Mouse (Mus musculus): ENCODE measurements around the gene Pde4a. TPM values are rescaled to one million over a fixed set of nuclear protein-coding genes. Genes with fewer than 3 reads are reported as not detected.
A peak's percentile ranks its signal among the peaks of the same experiment; 100 is the strongest.

The Pde4a gene
- polyA plus RNA-seq, 1 experiment from 2014 or later, result 2.5 TPM

DNA sequence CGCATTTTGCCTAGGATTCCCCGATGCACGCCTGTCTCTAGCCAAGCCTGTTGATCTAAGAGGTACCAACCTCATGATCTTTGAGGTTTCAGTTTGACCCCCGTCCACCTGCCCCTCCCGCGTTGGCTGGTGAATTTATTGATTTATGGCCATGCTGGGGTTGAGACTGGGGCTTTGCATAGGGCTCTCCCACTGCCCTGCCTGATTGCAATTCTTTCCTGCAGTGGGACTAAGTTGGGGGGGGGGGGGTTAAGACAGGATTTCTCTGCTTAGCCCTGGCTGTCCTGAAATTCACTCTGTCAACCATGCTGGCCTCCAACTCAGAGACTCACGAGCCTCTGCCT lies 59.9 kb downstream of the Pde4a start:
- Histone ChIP-seq H3K27me3 (ENCODE audit: control insufficient read depth, insufficient read depth, low read length) (no peaks in the 10 kb centered on the region), H3K27ac (replicated peaks) (0 out of 2 replicates have a peak overlapping the region, but pooled peaks have one; percentile 41), H3K36me3 (ENCODE audit: control insufficient read depth, insufficient read depth, low read length) (0 out of 2 replicates have a peak, but pooled peaks cover 4% of the 10 kb centered on the region), H3K4me2 (replicated peaks; ENCODE audit: low read depth) (peak overlapping the region; percentile 53), H3K4me3 (ENCODE audit: low read depth, low read length) (peak overlapping the region; percentile 35), H3K9ac (ENCODE audit: low read length) (0 out of 2 replicates have a peak overlapping the region, but pooled peaks have one; percentile 8), H3K4me1 (replicated peaks; ENCODE audit: control insufficient read depth, insufficient read depth) (0 out of 2 replicates have a peak, but pooled peaks cover 2% of the 10 kb centered on the region), H3K9me3 (ENCODE audit: control insufficient read depth, low read length) (no peaks in the 10 kb centered on the region)
- TF ChIP-seq CTCF (IDR thresholded peaks at IDR 0.05; ENCODE audit: low read depth), result no peak
- no peak for TF ChIP-seq EP300 (optimal IDR thresholded peaks at IDR 0.05)
- no peak for ATAC-seq (ENCODE audit: low FRiP score, low TSS enrichment)
- no peak for DNase-seq (ENCODE audit: low spot score)
- 9% methylated on average over 7 of the region's 7 CpGs for WGBS

DNA sequence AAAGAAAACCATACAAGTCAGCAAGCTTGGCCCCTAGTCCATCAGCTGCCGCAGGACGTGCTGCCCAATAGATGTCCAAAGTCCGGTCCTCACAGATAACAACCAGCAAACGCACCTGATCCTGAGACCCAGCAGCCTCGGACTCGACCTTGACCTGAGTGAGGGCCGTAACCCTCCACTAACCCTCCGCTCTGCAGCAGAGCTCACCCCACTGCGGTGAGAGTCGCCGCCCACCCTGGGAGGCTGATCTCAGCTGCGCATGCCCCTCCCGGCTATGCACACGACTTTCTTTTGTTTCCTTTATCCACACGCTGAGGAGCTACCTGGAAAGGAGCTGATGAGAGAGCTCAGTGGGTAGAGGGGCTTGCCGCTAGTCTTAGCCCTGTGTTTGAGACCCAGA lies 61.8 kb downstream of the Pde4a start:
- TF ChIP-seq CTCF (IDR thresholded peaks at IDR 0.05; ENCODE audit: low read depth) (no peak), EP300 (optimal IDR thresholded peaks at IDR 0.05) (no peak)
- WGBS, result 13% methylated on average over 16 of the region's 16 CpGs
- H3K9me3 ChIP-seq (ENCODE audit: control insufficient read depth, low read length), result no peaks in the 10 kb centered on the region
- H3K36me3 ChIP-seq (ENCODE audit: control insufficient read depth, insufficient read depth, low read length), result peaks cover 4% of the 10 kb centered on the region; the same call in 1 of the 2 replicates
- peak overlapping the region; percentile 35 for H3K4me3 ChIP-seq (ENCODE audit: low read depth, low read length)
- no peaks in the 10 kb centered on the region for H3K4me1 ChIP-seq (replicated peaks; ENCODE audit: control insufficient read depth, insufficient read depth)
- H3K27me3 ChIP-seq (ENCODE audit: control insufficient read depth, insufficient read depth, low read length), result no peaks in the 10 kb centered on the region
- H3K9ac ChIP-seq (ENCODE audit: low read length), result peak overlapping the region; percentile 47; the same call in 1 of the 2 replicates
- no peak overlapping the region for H3K27ac ChIP-seq (replicated peaks)
- peak overlapping the region; percentile 57 for H3K4me2 ChIP-seq (replicated peaks; ENCODE audit: low read depth)
- DNase-seq (ENCODE audit: low spot score) (peak; percentile 67), ATAC-seq (ENCODE audit: low FRiP score, low TSS enrichment) (peak; percentile 16; the same call in 1 of the 2 replicates)

DNA sequence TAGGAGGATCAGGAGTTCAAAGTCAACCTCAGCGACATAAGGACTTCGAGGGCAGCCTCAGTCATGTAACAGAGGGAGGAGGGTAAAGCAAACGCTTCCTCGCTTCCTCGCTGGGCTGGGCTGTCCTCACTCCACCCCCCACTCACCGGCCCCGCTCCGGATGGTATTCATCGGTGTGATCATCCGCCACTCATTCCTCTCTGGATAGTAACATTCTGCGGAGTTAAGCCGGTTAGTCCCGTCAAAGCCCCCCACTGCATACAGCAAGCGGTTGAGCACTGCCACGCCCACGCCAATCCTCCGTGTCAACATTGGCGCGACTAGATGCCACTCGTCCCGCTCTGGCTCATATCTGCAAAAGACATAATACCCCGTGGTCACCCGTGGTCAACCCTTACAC lies 66.0 kb downstream of the Pde4a start:
- Histone ChIP-seq H3K4me2 (replicated peaks; ENCODE audit: low read depth) (no peak overlapping the region), H3K27ac (replicated peaks) (no peak overlapping the region), H3K9me3 (ENCODE audit: control insufficient read depth, low read length) (no peaks in the 10 kb centered on the region), H3K9ac (ENCODE audit: low read length) (no peak overlapping the region), H3K36me3 (ENCODE audit: control insufficient read depth, insufficient read depth, low read length) (peaks cover 16% of the 10 kb centered on the region), H3K4me3 (ENCODE audit: low read depth, low read length) (no peak overlapping the region), H3K4me1 (replicated peaks; ENCODE audit: control insufficient read depth, insufficient read depth) (no peaks in the 10 kb centered on the region), H3K27me3 (ENCODE audit: control insufficient read depth, insufficient read depth, low read length) (no peaks in the 10 kb centered on the region)
- no peak for DNase-seq (ENCODE audit: low spot score)
- 50% methylated on average over 23 of the region's 23 CpGs for WGBS
- TF ChIP-seq CTCF (IDR thresholded peaks at IDR 0.05; ENCODE audit: low read depth) (no peak), EP300 (optimal IDR thresholded peaks at IDR 0.05) (no peak)
- no peak for ATAC-seq (ENCODE audit: low FRiP score, low TSS enrichment)

DNA sequence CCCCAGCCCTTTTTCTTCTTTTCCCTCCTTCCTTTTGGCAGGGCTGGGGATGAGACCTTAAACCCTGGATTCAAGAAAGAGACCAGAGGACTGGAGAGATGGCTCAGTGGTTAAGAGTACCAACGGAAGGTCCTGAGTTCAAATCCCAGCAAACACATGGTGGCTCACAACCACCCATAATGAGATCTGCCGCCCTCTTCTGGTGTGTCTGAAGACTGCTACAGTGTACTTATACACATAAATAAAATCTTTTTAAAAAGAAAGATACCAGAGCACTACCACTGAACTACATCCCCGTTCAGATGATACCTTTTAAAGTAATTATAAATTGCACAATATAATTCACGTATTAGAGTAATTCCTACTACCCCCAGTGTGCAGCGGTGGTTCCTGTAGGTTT lies 67.4 kb downstream of the Pde4a start:
- 89% methylated on average over 5 of the region's 5 CpGs for WGBS
- no peaks in the 10 kb centered on the region for H3K27me3 ChIP-seq (ENCODE audit: control insufficient read depth, insufficient read depth, low read length)
- H3K4me2 ChIP-seq (replicated peaks; ENCODE audit: low read depth), result no peak overlapping the region
- H3K9me3 ChIP-seq (ENCODE audit: control insufficient read depth, low read length), result no peaks in the 10 kb centered on the region
- H3K4me1 ChIP-seq (replicated peaks; ENCODE audit: control insufficient read depth, insufficient read depth), result peaks cover 9% of the 10 kb centered on the region
- no peak overlapping the region for H3K4me3 ChIP-seq (ENCODE audit: low read depth, low read length)
- no peak for ATAC-seq (ENCODE audit: low FRiP score, low TSS enrichment)
- H3K27ac ChIP-seq (replicated peaks), result no peak overlapping the region
- DNase-seq (ENCODE audit: low spot score), result no peak
- H3K9ac ChIP-seq (ENCODE audit: low read length), result no peak overlapping the region
- peaks cover 16% of the 10 kb centered on the region for H3K36me3 ChIP-seq (ENCODE audit: control insufficient read depth, insufficient read depth, low read length)
- no peak for TF ChIP-seq EP300 (optimal IDR thresholded peaks at IDR 0.05)
- TF ChIP-seq CTCF (IDR thresholded peaks at IDR 0.05; ENCODE audit: low read depth), result 0 out of 2 replicates have a peak, but pooled peaks have one; percentile 6

DNA sequence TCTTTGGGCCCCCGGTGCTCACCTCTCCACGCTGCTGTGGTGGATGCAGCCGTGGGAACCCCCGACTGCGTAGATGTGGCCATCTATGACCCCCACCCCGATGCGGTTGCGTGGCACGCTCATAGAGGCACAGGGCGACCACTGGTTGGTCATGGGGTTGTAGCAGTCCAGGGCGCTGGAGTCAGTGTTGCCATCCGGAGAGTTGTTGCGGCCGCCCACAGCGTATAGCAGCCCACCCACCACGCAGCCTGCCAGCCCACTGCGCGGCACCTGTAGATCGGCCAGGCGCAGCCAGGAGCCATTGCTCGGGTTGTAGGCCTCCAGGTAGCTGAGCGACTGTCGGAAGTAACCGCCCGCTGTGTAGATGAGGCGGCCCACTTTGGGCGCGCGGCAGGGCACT lies 67.9 kb downstream of the Pde4a start:
- no peak for ATAC-seq (ENCODE audit: low FRiP score, low TSS enrichment)
- peaks cover 16% of the 10 kb centered on the region for H3K36me3 ChIP-seq (ENCODE audit: control insufficient read depth, insufficient read depth, low read length)

DNA sequence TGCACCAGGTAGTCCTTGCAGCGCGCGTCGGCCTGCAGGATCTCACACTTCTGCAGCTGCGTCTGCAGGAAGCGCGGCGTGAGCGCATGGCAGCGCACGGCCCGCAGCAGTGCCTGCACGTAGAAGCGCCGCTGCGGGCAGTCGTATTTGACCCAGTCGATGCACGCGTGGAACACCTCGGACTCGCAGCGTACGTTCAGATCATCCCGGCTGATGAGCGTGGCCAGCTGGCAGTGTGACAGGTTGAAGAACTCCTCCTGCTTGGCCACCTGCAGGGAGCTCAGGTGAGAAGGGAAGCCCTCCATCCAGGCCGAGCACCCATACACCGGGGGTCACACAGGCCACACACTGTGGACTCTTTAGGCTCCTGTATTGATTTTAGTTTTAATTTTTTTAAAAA lies 68.3 kb downstream of the Pde4a start:
- no peak overlapping the region for H3K4me2 ChIP-seq (replicated peaks; ENCODE audit: low read depth)
- 90% methylated on average over 28 of the region's 28 CpGs for WGBS
- H3K27ac ChIP-seq (replicated peaks), result no peak overlapping the region
- H3K4me1 ChIP-seq (replicated peaks; ENCODE audit: control insufficient read depth, insufficient read depth), result peaks cover 9% of the 10 kb centered on the region
- H3K27me3 ChIP-seq (ENCODE audit: control insufficient read depth, insufficient read depth, low read length), result no peaks in the 10 kb centered on the region
- H3K9ac ChIP-seq (ENCODE audit: low read length), result no peak overlapping the region
- peaks cover 16% of the 10 kb centered on the region for H3K36me3 ChIP-seq (ENCODE audit: control insufficient read depth, insufficient read depth, low read length)
- no peak overlapping the region for H3K4me3 ChIP-seq (ENCODE audit: low read depth, low read length)
- ATAC-seq (ENCODE audit: low FRiP score, low TSS enrichment), result no peak
- no peaks in the 10 kb centered on the region for H3K9me3 ChIP-seq (ENCODE audit: control insufficient read depth, low read length)
- TF ChIP-seq CTCF (IDR thresholded peaks at IDR 0.05; ENCODE audit: low read depth) (no peak), EP300 (optimal IDR thresholded peaks at IDR 0.05) (no peak)
- DNase-seq (ENCODE audit: low spot score), result no peak

More for the DNA sequence above, 67.9 kb downstream of the Pde4a start:
- Histone ChIP-seq H3K27ac (replicated peaks) (no peak overlapping the region), H3K4me3 (ENCODE audit: low read depth, low read length) (no peak overlapping the region), H3K4me2 (replicated peaks; ENCODE audit: low read depth) (no peak overlapping the region), H3K9me3 (ENCODE audit: control insufficient read depth, low read length) (no peaks in the 10 kb centered on the region), H3K9ac (ENCODE audit: low read length) (no peak overlapping the region), H3K4me1 (replicated peaks; ENCODE audit: control insufficient read depth, insufficient read depth) (peaks cover 9% of the 10 kb centered on the region), H3K27me3 (ENCODE audit: control insufficient read depth, insufficient read depth, low read length) (no peaks in the 10 kb centered on the region)
- 93% methylated on average over 29 of the region's 29 CpGs for WGBS
- no peak for DNase-seq (ENCODE audit: low spot score)
- TF ChIP-seq CTCF (IDR thresholded peaks at IDR 0.05; ENCODE audit: low read depth), result no peak
- no peak for TF ChIP-seq EP300 (optimal IDR thresholded peaks at IDR 0.05)
